Mouse (Mus musculus) neural tube, embryonic 13.5 days (tissue): ENCODE data around the gene Capg. TPM values are rescaled to one million over a fixed set of nuclear protein-coding genes. Genes with fewer than 3 reads are reported as not detected.

Source experiments
- ATAC-seq: fragments of 200-750 bp; cut with Nextera tagmentation; 2 replicates; pipeline ENCODE4 v1.8.0; 2017; ENCODE audit warnings: low read depth, mild to moderate bottlenecking, moderate TSS enrichment, moderate library complexity
- H3K27ac ChIP-seq: fragments of 300-500 bp; sonication (generic); replicated peaks from 2 replicates; pipeline ENCODE4 v1.5.1; 2015; ENCODE audit warnings: moderate library complexity, mild to moderate bottlenecking, inconsistent platforms
- H3K27me3 ChIP-seq: fragments of 300-500 bp; sonication (generic); 2 replicates; pipeline ENCODE4 v1.6.1; 2015; ENCODE audit warnings: mild to moderate bottlenecking, inconsistent platforms
- H3K36me3 ChIP-seq: fragments of 300-500 bp; sonication (generic); 2 replicates; pipeline ENCODE4 v1.6.1; 2015; ENCODE audit warnings: mild to moderate bottlenecking, inconsistent platforms
- H3K4me1 ChIP-seq: fragments of 300-500 bp; sonication (generic); replicated peaks from 2 replicates; pipeline ENCODE4 v1.6.1; 2015; ENCODE audit warnings: inconsistent platforms
- H3K4me2 ChIP-seq: fragments of 300-500 bp; sonication (generic); 2 replicates; pipeline ENCODE4 v1.6.1; 2015; ENCODE audit warnings: inconsistent platforms, mild to moderate bottlenecking, moderate library complexity
- H3K4me3 ChIP-seq: fragments of 300-500 bp; sonication (generic); 2 replicates; pipeline ENCODE4 v1.5.1; 2015; ENCODE audit warnings: mild to moderate bottlenecking, inconsistent platforms
- H3K9ac ChIP-seq: fragments of 300-500 bp; sonication (generic); 2 replicates; pipeline ENCODE4 v1.6.1; 2015; ENCODE audit warnings: moderate library complexity, mild to moderate bottlenecking, inconsistent platforms
- H3K9me3 ChIP-seq: fragments of 300-500 bp; sonication (generic); 2 replicates; pipeline ENCODE4 v1.6.1; 2016; ENCODE audit warnings: inconsistent platforms
- WGBS: fragments of 180-500 bp; shearing (Covaris S2); methylation state at CpG from one replicate; pipeline ENCODE4 v1.1.7; 2015; 5-methylcytosine and 5-hydroxymethylcytosine counted together
- polyA plus RNA-seq: library from polyadenylated mRNA; unstranded; fragments of >200 nt; fragmentation: Nextera tagmentation; extraction: Ambion mirVana; gene quantifications from 2 replicates; pipeline ENCODE4 v1.2.1, GENCODE M21; 2015

The Capg gene
- polyA plus RNA-seq, 1 experiment from 2014 or later = 12.9 TPM

GRCm38 (mm10) chr6:72598791-72599557 is 54.8 kb downstream of the Capg start:
- Histone ChIP-seq H3K36me3 (0 out of 2 replicates have a peak, but pooled peaks cover 6% of the 10 kb centered on the region), H3K27ac (peak overlapping the region; percentile 34), H3K27me3 (no peaks in the 10 kb centered on the region), H3K9me3 (no peaks in the 10 kb centered on the region), H3K4me3 (peak overlapping the region; percentile 50), H3K4me1 (peaks cover 19% of the 10 kb centered on the region), H3K9ac (peak overlapping the region; percentile 66), H3K4me2 (peak overlapping the region; percentile 69)
- WGBS = 54% methylated on average over 12 of the region's 12 CpGs
- ATAC-seq = peak; percentile 33

GRCm38 (mm10) chr6:72600216-72600615 is 56.0 kb downstream of the Capg start:
- Histone ChIP-seq H3K4me2 (no peak overlapping the region), H3K9me3 (no peaks in the 10 kb centered on the region), H3K36me3 (peaks cover 17% of the 10 kb centered on the region; the same call in 1 of the 2 replicates), H3K27me3 (no peaks in the 10 kb centered on the region), H3K9ac (no peak overlapping the region), H3K27ac (no peak overlapping the region), H3K4me3 (no peak overlapping the region), H3K4me1 (peaks cover 19% of the 10 kb centered on the region)
- ATAC-seq = no peak
- WGBS = 77% methylated on average over 6 of the region's 6 CpGs

GRCm38 (mm10) chr6:72600771-72601170 is 56.6 kb downstream of the Capg start:
- Histone ChIP-seq H3K9ac (no peak overlapping the region), H3K36me3 (peaks cover 23% of the 10 kb centered on the region), H3K4me2 (no peak overlapping the region), H3K9me3 (no peaks in the 10 kb centered on the region), H3K4me3 (no peak overlapping the region), H3K27me3 (no peaks in the 10 kb centered on the region), H3K4me1 (peaks cover 19% of the 10 kb centered on the region), H3K27ac (no peak overlapping the region)
- WGBS = 84% methylated on average over 12 of the region's 12 CpGs
- ATAC-seq = no peak

- H3K9ac ChIP-seq = no peak overlapping the region
- WGBS = 64% methylated on average over 1 of the region's 1 CpGs
- no peaks in the 10 kb centered on the region for H3K9me3 ChIP-seq
- H3K4me2 ChIP-seq = no peak overlapping the region
- H3K36me3 ChIP-seq = peaks cover 32% of the 10 kb centered on the region
- peaks cover 18% of the 10 kb centered on the region for H3K4me1 ChIP-seq
- no peaks in the 10 kb centered on the region for H3K27me3 ChIP-seq
- H3K4me3 ChIP-seq = no peak overlapping the region
- H3K27ac ChIP-seq = no peak overlapping the region
- no peak for ATAC-seq
These were observed 57.5 kb downstream of the Capg start for GRCm38 (mm10) chr6:72601732-72602131.

- H3K4me1 ChIP-seq = peaks cover under 1% of the 10 kb centered on the region; the same call in 1 of the 2 replicates
- no peaks in the 10 kb centered on the region for H3K27me3 ChIP-seq
- ATAC-seq = no peak
- no peak overlapping the region for H3K9ac ChIP-seq
- H3K4me3 ChIP-seq = no peak overlapping the region
- H3K4me2 ChIP-seq = no peak overlapping the region
- H3K36me3 ChIP-seq = peaks cover 50% of the 10 kb centered on the region
- no peaks in the 10 kb centered on the region for H3K9me3 ChIP-seq
- 86% methylated on average over 2 of the region's 2 CpGs for WGBS
- no peak overlapping the region for H3K27ac ChIP-seq
These were observed 59.9 kb downstream of the Capg start for GRCm38 (mm10) chr6:72604066-72604465.

GRCm38 (mm10) chr6:72607060-72607459 is 62.9 kb downstream of the Capg start:
- no peak overlapping the region for H3K9ac ChIP-seq
- no peaks in the 10 kb centered on the region for H3K9me3 ChIP-seq
- no peak for ATAC-seq
- H3K4me1 ChIP-seq = no peaks in the 10 kb centered on the region
- WGBS = 91% methylated on average over 4 of the region's 4 CpGs
- H3K36me3 ChIP-seq = peaks cover 79% of the 10 kb centered on the region
- H3K4me3 ChIP-seq = no peak overlapping the region
- no peak overlapping the region for H3K4me2 ChIP-seq
- no peaks in the 10 kb centered on the region for H3K27me3 ChIP-seq
- no peak overlapping the region for H3K27ac ChIP-seq

- ATAC-seq = no peak
- Histone ChIP-seq H3K9ac (no peak overlapping the region), H3K4me1 (no peaks in the 10 kb centered on the region), H3K36me3 (peaks cover 79% of the 10 kb centered on the region), H3K27me3 (no peaks in the 10 kb centered on the region), H3K9me3 (no peaks in the 10 kb centered on the region), H3K27ac (no peak overlapping the region), H3K4me3 (no peak overlapping the region), H3K4me2 (no peak overlapping the region)
- WGBS = 88% methylated on average over 5 of the region's 5 CpGs
These were observed 63.5 kb downstream of the Capg start for GRCm38 (mm10) chr6:72607676-72608075.

GRCm38 (mm10) chr6:72608662-72609184 is 64.5 kb downstream of the Capg start:
- Histone ChIP-seq H3K27me3 (no peaks in the 10 kb centered on the region), H3K27ac (no peak overlapping the region), H3K9me3 (no peaks in the 10 kb centered on the region), H3K36me3 (peaks cover 85% of the 10 kb centered on the region), H3K4me1 (peaks cover 5% of the 10 kb centered on the region), H3K9ac (no peak overlapping the region), H3K4me3 (no peak overlapping the region), H3K4me2 (no peak overlapping the region)
- WGBS = 86% methylated on average over 4 of the region's 4 CpGs
- ATAC-seq = no peak

- H3K27ac ChIP-seq = no peak overlapping the region
- no peak overlapping the region for H3K9ac ChIP-seq
- no peak for ATAC-seq
- H3K4me2 ChIP-seq = no peak overlapping the region
- peaks cover 75% of the 10 kb centered on the region for H3K36me3 ChIP-seq
- H3K4me1 ChIP-seq = peaks cover 21% of the 10 kb centered on the region
- no peaks in the 10 kb centered on the region for H3K27me3 ChIP-seq
- H3K4me3 ChIP-seq = no peak overlapping the region
- H3K9me3 ChIP-seq = no peaks in the 10 kb centered on the region
- WGBS = 86% methylated on average over 4 of the region's 4 CpGs
These were observed 66.1 kb downstream of the Capg start for GRCm38 (mm10) chr6:72610261-72610660.

Other genes with a start within 250 kb of the Capg start
- gene Sftpb, start 239.8 kb upstream of the Capg start, polyA plus RNA-seq = 0.22 and 0.76 TPM in 2 replicates
- 46.6 and 47.2 TPM in 2 replicates for gene Usp39, start 199.2 kb upstream of the Capg start, polyA plus RNA-seq
- gene 0610030E20Rik, start 197.1 kb upstream of the Capg start, polyA plus RNA-seq = 16.7 and 19.3 TPM in 2 replicates
- gene Tmem150a, start 188.9 kb upstream of the Capg start, polyA plus RNA-seq = 16.5 and 21.4 TPM in 2 replicates
- gene Rnf181, start 177.4 kb upstream of the Capg start, polyA plus RNA-seq = 140 and 148 TPM in 2 replicates
- 19.8 and 24.1 TPM in 2 replicates for gene Vamp5, start 163.9 kb upstream of the Capg start, polyA plus RNA-seq
- gene Vamp8, start 153.7 kb upstream of the Capg start, polyA plus RNA-seq = 28.9 and 29.7 TPM in 2 replicates
- gene Ggcx, start 130.1 kb upstream of the Capg start, polyA plus RNA-seq = 21.5 and 22.1 TPM in 2 replicates
- 352 and 360 TPM in 2 replicates for gene Mat2a, start 104.8 kb upstream of the Capg start, polyA plus RNA-seq
- gene Sh2d6, start 22.7 kb upstream of the Capg start, polyA plus RNA-seq = 0.36 and 0.55 TPM in 2 replicates
- gene Elmod3, start 54.0 kb downstream of the Capg start, polyA plus RNA-seq = 17.5 and 18.9 TPM in 2 replicates
- 5.3 and 5.4 TPM in 2 replicates for gene Retsat, start 54.1 kb downstream of the Capg start, polyA plus RNA-seq
- 39.3 and 43.9 TPM in 2 replicates for gene Tgoln1, start 72.6 kb downstream of the Capg start, polyA plus RNA-seq
- 10.9 and 11.8 TPM in 2 replicates for gene Tcf7l1, start 244.9 kb downstream of the Capg start, polyA plus RNA-seq